Mouse (Mus musculus): ENCODE measurements around the gene Zfhx3.

The Zfhx3 gene

DNA sequence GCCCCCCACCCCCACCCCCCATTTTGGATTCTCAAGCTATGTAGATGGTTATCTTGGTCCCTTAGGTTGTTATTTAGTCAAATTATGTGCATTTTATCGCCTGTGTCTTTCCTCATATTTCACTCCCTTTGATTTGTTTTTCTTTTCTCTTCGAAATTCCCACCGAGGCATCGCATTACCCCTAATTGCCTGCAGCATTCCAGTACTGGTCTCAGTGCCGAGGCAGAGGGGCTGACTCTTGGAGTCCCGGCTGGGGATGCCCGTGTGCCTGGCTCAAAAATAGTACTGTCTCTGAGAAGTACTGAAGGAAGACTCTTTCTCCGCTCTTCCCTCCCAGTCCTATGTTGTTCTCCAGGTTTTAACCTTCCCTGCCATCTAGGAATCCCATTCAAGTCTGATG is 125.8 kb downstream of the Zfhx3 start:
- POLR2A ChIA-PET: interaction anchor here in 1 of 4 experiments (0.6 kb wide), 1 partner anchor 759 kb away, joined by 5 read pairs; no protein-coding TSS in a partner anchor

DNA sequence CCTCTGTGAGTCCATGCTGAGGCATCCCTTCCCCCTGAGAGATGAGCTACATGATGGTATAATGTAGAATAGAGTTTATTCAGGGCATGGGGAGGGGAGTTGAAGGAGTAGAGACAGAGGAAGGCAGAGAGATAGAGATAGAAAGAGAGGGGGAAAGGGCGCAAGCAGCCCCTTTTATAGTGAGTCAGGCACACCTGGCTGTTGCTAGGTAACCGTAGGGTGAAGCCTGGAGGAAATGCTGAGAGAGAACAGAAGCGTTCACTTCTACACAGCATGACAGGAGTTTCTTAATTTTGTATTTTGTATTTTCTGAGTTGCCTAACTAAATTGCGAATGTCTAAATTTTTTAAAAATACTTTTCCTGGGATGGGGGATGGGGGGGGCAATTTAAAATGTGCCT is 128.0 kb downstream of the Zfhx3 start:
- CTCF ChIA-PET: no interaction called here
- POLR2A ChIA-PET: no interaction called here

More for the DNA sequence above, 125.8 kb downstream of the Zfhx3 start:
- CTCF ChIA-PET: no interaction called here

DNA sequence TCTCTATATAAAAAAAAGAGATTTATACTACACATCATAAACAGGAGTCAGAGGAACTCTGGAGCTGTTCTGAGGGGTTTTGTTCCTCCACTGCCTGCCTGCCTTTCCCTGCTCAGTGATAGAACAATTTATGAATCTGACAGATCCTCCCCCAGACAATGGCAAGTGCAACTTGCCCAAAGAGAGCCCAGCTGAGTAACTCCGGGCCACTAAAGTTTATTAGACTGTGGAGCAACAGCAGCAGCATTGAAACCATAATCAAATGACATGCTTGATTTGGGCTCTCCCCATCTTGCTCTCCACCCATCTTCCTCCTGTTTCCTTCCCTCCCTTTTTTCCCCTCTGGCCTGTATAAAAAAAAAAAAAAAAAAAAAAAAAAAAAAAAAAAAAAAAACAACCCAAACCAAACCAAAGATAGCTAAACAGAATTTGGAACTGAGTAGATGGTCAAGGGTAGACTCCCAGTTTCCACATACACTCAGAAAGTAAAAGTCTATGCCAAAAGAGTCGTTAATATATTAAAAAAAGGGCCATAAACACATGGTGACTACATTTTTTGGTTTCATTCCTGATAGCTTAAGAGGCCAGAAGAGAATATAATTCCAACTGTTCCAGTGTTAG is 129.8 kb downstream of the Zfhx3 start:
- CTCF ChIA-PET: interaction anchor here in 3 of 4 experiments (0.6 kb wide), 4 partner anchors 287 to 1684 kb away, joined by 3 to 8 read pairs (median 3); no protein-coding TSS in a partner anchor
- POLR2A ChIA-PET: interaction anchor here in 1 of 4 experiments (0.6 to 1.2 kb wide), 3 partner anchors 9 to 1235 kb away, joined by 3 to 4 read pairs (median 4); no protein-coding TSS in a partner anchor

DNA sequence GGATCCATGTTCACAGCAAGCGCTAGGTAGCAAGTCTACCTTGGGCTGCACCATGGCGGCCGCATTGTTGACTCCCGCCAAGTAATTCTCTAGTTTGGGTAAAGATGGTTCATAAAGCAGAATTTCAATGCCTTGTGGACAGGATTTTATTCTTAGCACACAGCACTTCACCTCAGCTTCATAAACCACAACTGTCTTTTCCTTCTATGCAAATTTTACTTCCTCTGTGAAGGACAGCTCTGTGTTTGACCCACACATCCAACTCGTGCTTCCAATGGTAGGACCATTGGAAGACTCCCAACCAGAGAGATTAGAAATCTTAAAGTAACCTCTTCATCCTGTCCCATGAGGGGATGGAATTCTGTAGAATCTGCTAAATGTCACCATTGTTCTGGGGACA is 130.4 kb downstream of the Zfhx3 start:
- CTCF ChIA-PET: interaction anchor here in 3 of 4 experiments (0.6 kb wide), 3 partner anchors 398 to 1683 kb away, joined by 3 to 8 read pairs (median 3); no protein-coding TSS in a partner anchor

DNA sequence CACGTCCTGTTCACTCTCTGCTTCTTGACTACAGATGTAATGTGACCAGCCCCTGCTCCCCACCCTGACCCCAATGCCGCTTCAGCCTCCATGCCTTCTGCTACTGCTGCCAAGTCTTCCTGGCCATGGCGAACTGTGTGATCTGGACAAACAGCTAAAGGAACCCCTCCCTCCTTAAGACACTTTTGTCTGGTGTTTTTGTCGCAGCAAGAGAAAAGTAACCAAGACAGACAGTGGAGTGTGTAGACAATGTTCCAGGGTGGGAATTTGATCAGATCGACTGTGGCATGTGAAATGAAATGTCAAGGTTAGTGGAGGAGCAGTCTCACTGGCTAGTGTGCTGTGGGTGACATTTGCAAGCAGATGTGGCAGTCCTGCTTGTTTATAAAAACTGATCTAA is 132.7 kb downstream of the Zfhx3 start:
- ChIA-PET CTCF (interaction anchor here in 2 of 4 experiments (0.6 kb wide), 2 partner anchors 12 to 371 kb away, joined by 3 read pairs; no protein-coding TSS in a partner anchor), POLR2A (no interaction called here)

More for the DNA sequence above, 130.4 kb downstream of the Zfhx3 start:
- POLR2A ChIA-PET: interaction anchor here in 1 of 4 experiments (0.8 to 1.2 kb wide), 2 partner anchors 9 to 13 kb away, joined by 3 to 4 read pairs; no protein-coding TSS in a partner anchor

DNA sequence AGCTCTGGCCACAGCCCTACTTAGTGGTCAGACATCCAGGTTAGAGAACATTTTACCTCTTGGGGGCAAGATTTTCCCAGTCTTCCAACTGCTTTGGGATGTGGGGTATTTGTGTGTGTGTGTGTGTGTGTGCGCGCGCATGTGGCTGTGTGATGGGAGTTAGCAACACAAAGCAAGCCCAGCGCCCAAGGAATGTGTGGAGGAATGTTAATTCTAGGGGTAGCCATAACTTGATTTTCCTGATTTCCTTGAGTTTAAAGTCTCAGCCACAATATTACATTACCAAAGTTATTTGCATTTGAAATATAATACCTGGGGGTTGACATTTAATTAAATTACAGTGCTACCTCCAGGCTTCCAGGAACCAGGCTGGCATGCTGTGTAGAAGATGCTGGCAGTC is 136.3 kb downstream of the Zfhx3 start:
- POLR2A ChIA-PET: no interaction called here
- CTCF ChIA-PET: interaction anchor here in 2 of 4 experiments (0.6 kb wide), 2 partner anchors 314 to 1142 kb away, joined by 3 read pairs; no protein-coding TSS in a partner anchor

DNA sequence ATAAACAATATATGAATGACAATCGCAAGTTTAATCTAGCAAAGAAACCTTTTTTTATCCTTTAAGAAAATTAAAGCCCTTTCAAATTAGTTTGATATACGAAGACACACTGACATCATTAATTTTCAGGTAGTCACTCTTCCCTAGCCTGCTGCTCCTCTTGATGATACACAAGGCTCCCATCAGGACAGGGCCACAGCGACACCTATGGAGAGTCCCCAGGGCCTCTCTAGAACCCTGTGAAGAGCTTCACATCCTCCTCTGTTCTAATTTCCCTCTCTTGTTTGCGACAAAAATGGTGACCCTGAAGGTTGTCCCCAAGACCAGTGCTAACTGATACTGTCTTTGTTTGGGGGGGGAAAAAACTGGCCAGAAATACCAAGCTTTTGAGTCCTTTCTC is 144.5 kb downstream of the Zfhx3 start:
- POLR2A ChIA-PET: interaction anchor here in 1 of 4 experiments (0.7 kb wide), 2 partner anchors 29 to 1323 kb away, joined by 3 to 8 read pairs; no protein-coding TSS in a partner anchor

DNA sequence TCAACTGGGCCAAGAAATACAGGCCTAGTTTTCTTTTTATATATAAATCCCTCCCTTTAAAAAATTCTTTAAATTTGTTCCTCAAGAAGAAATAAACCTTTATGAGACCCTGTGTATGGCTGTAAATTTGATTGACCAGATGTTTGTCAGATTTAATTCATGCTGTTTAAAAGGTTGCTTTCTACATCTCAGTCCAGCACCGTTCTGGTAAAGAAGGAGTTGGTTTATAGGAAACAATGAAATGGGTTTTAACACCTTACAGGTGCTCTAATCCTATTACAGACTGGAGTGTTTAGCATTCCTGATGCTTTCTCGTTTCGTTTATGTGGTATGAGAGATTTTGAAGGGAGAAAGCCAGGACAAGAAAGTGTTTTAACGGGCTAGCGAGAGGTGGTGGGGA is 147.2 kb downstream of the Zfhx3 start:
- POLR2A ChIA-PET: no interaction called here
- CTCF ChIA-PET: no interaction called here

More for the DNA sequence above, 144.5 kb downstream of the Zfhx3 start:
- CTCF ChIA-PET: interaction anchor here in 2 of 4 experiments (0.6 to 1.2 kb wide), 5 partner anchors 12 to 1100 kb away, joined by 3 to 4 read pairs (median 3); no protein-coding TSS in a partner anchor

DNA sequence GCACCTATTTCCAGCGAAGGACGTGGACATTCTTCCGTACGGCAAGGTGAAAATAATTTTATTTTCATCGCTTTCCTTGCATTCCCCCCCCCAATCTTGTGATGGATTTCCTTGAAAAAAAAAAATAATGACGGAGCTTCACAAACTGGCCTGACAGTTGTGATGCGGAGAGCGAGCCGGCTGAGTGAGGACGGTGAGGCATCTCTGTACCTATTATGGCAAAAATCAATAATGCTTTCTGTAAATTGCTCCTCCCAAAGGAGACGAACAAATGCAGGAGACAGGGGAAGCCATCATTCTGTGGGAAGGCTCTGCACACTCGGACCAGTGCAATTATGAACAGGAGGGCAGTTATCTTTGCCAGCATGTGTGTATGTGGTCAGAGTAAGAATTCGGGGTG is 156.2 kb downstream of the Zfhx3 start:
- ChIA-PET CTCF (interaction anchor here in 3 of 4 experiments (0.6 to 0.7 kb wide), 4 partner anchors 11 to 1227 kb away, joined by 3 to 5 read pairs (median 3); no protein-coding TSS in a partner anchor), POLR2A (no interaction called here)

DNA sequence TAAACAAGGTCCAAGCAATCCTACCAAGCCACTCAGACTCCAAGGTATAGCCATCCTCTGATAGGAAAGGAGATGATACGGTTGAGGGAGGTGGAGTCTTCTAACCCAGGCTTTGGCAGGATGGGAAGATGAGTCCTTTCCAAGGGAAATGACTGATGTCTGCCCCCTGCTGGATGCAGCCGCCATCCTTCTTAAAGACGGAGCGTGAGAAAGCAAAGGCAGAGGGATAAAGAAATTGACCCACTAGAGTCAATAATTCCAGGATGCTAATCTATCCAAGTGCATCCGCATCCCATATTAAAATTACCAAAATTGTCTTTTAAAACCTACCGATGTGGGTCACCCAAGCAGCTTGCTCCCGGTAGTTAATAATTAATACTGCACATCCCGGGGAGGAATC is 158.7 kb downstream of the Zfhx3 start:
- POLR2A ChIA-PET: no interaction called here
- CTCF ChIA-PET: interaction anchor here in 2 of 4 experiments (0.6 to 1.1 kb wide), 4 partner anchors 14 to 1753 kb away, joined by 3 to 4 read pairs (median 3); no protein-coding TSS in a partner anchor

DNA sequence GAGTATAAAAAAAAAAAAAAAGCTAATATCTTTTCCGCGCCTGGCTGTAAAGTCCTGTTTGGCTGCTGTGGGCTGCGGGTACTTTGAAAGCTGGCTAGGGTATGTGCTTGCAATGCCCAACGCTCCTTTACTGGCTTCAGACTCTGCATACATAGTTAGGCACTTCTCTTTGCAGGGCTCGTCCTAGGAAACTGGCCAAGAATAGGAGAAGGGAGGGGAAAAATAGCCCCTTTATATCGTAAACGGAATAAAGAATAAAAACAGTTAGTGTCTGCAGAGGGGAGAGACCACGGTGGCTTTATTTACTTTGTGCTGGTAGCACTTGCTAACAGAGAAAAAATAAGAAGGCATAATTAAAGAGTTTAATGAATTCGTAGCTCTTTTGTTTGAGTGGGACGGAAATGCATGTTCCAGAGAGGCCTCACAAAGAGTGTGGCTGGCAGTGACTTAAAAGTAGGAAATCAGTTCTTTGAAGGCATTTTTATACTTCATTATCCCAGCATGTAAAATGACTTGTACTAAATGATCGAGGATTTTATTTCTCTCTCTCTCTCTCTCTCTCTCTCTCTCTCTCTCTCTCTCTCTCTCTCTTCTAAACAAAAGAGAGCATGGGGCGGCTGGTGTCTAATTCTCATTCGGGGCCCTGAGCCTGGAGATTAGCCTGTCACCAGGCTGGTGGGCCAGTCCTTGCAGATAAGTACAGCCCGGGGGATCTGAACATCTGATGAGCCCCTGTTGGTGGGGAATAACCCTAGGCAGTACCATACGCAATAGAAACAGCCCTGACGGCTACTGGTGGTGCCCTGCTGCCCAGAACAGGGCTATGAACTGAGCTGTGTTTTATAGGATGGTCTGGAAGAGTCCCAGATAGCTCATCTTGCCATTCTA is 159.8 kb downstream of the Zfhx3 start:
- CTCF ChIA-PET: interaction anchor here in 3 of 4 experiments (0.6 to 1.1 kb wide), 6 partner anchors 12 to 433 kb away, joined by 3 to 5 read pairs (median 3); no protein-coding TSS in a partner anchor
- POLR2A ChIA-PET: no interaction called here

DNA sequence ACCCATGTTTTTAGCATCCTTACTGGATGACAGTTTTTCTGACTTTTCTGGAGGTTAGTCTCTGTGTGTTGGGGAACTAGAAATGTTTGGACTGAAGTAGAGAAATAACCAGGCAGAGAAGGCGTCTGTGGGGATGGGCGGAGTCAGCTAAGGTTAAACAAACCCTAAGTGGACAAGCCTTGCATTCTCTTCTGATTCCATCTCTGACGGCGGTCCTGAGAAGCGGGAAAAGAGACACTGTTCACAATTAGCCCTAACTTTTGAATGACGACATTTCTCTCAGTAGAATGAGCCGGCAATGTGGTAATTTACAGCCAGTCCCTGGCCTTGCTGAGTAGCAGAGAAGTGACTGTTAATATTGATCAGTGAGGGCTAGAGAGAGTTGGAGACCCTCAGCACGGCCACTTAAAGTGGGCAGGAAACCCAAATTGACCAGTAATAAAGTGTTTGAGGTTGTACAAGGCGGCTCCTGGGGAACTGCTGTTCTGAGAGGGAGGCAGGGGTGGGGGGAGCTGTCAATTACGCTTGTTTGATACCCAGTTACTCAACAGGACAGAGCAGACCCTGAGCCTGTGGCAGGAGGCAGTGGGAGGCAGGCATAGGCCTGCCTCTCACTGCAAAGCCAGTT is 162.1 kb downstream of the Zfhx3 start:
- POLR2A ChIA-PET: no interaction called here

DNA sequence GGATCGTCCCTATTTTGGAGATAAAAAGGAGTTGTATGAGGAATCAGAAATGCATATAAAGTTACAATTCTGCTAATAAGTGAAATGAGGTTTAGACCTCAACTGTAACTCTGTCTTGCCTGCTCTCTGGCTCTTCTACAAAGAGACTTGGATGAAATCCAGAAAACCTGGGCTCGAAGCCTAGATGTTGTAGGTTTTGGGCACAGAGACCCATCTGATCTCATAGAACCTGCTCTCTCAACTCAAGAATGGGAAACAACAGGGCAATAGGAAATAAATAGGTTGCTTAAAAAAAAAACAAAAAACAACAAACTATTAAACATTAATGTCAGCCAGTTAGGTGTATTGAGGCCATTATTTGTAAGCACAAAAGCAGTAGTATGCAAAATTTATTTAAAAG is 182.6 kb downstream of the Zfhx3 start:
- ChIA-PET POLR2A (no interaction called here), CTCF (no interaction called here)

More for the DNA sequence above, 162.1 kb downstream of the Zfhx3 start:
- CTCF ChIA-PET: no interaction called here

DNA sequence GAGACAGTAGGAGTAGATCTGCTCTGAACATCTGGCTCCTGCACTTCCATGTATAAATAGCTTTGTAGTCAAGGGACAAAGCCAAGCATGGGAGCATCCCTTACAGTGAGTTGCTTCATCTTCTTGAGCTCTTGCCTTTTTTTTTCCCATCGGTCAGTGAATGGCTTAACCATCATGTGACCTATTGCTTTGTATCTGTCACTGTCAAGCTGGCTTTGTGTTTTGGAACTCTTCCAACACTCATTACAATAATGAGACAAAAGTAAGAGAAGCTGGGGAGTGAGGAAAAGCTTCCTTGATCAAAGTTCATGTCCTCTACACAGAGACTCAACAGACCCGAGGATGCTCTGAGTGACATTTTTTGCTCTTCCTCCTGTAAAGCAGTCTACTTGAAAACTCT is 183.0 kb downstream of the Zfhx3 start:
- CTCF ChIA-PET: no interaction called here
- POLR2A ChIA-PET: no interaction called here

DNA sequence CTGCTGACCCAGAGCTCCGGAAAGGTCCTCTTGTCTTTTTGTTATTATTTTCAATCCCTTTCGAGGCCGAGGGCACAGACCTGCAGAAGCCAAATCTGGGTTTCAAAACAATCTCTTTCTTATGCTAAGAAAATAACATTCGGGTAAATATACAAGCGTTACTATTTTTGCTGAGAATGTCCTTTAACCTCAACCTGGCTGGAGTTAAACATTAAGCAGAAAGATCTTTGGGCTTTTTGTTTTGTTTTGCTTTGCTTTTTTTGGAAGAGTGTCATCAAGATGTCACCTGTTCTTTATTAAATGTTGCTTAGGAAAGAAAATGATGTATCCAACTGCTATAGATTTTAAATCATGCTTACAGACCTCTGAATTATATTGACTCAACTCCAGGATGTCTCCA is 204.1 kb downstream of the Zfhx3 start:
- POLR2A ChIA-PET: no interaction called here

DNA sequence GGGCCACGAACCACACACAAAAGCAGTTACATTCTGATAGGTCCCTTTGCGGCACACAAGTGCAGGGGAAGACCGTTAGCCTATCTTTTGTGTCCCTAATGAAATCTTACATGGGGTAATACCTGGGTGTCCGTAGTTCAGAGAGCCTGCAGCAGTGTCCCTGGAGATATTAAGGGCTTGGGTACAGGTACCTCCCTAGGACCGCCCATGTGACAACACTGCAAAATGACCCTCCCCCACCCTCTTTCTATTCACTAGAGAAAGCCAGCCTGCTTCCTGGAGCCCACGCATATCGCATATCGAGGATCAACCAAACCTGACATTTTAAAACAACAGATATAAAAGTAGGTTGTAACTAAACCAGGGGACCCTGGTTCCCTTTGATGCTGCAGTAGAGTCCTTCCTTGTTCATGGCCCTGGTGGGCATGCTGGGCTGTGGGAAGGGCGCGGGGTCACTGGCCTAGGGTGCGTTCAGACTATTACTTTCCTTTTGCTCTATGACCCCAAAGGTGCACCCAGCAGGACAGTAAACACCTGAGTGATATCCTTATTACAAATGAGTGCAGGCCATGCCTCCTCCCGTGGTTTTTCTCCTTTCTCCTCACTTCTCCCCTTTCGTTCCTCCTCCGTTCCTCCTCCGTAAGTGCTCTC is 206.3 kb downstream of the Zfhx3 start:
- POLR2A ChIA-PET: no interaction called here

More for the DNA sequence above, 204.1 kb downstream of the Zfhx3 start:
- CTCF ChIA-PET: no interaction called here

DNA sequence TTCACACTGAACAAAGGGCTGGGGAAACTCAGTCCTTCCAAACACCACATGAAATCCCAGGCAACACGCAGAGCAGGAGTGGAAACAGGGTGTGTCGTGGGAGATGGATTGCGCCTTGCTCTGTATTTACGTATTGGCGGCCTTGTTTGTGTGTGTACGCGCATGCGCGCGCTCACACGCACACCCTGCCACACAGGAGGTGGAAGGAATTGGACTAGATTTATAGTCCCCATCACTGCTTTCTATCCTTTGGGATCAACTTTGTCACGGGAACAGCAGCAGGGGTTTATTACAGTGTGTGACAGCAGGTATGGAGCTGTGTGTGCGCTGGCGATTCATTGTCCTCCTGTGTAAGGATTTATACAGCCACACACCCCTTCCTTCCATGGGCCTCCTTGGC is 228.4 kb downstream of the Zfhx3 start:
- ChIA-PET CTCF (no interaction called here), POLR2A (no interaction called here)

More for the DNA sequence above, 206.3 kb downstream of the Zfhx3 start:
- CTCF ChIA-PET: no interaction called here

DNA sequence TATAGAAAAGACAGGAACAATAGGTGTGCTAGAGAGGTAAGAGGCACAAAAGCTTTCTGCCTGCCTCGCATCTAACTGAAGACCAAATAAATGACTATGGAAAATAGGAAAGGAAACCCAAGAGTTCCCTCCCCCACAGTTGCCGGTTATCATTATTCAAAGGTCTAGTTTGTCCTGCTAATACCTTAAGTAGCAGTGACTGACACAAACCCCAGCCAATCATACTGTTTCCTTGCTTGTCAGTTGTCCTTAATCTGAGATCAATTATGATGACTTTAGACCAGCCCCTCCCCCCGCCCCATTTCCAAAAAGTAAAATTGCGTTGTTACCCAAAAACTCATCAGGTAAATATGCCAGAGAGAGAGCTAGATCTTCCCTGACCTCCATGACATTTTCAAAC is 240.9 kb downstream of the Zfhx3 start:
- ChIA-PET CTCF (interaction anchor here in 1 of 4 experiments (0.5 kb wide), 1 partner anchor 96 kb away, joined by 3 read pairs; no protein-coding TSS in a partner anchor), POLR2A (interaction anchor here in 1 of 4 experiments (0.6 kb wide), 1 partner anchor 336 kb away, joined by 3 read pairs; no protein-coding TSS in a partner anchor)

DNA sequence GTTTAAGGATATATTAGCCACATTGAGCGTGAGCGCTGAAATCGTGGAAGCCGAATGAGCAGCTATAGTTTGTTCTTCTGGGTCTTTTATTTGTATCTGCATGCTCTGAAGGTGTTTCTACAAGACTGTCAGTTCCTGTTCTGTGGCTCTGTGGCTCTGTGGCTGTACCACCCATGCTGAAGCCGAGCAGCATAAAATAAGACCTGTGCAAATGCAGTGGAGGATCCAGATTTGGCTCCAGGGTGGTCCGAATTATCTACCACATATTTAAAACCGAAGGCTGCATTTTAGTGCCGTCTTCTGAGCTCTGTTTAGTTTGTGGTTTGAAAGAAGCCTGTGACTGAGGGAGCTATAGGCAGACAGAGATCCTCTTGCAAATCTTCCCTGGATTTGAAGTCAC is 241.5 kb downstream of the Zfhx3 start:
- ChIA-PET CTCF (interaction anchor here in 1 of 4 experiments (0.5 kb wide), 1 partner anchor 96 kb away, joined by 3 read pairs; no protein-coding TSS in a partner anchor), POLR2A (interaction anchor here in 1 of 4 experiments (0.6 kb wide), 1 partner anchor 337 kb away, joined by 3 read pairs; no protein-coding TSS in a partner anchor)
